Mouse (Mus musculus) T-helper 2 cell (primary cell): Measurements from ENCODE around the gene Clec4n.
"Not testable (repeated sequence)": the region's sequence is repeated elsewhere in the genome, so short reads cannot be mapped to it uniquely, and the experiment has no call there.

Experiments
- in situ Hi-C: fragments of 300-600 bp; cut with MboI, MseI; formaldehyde crosslinking; loops from one replicate; pipeline ENCODE4 v1.15.1; 2025; ENCODE audit warnings: high pct_unique_total_duplicates

Clec4n gene

DNA sequence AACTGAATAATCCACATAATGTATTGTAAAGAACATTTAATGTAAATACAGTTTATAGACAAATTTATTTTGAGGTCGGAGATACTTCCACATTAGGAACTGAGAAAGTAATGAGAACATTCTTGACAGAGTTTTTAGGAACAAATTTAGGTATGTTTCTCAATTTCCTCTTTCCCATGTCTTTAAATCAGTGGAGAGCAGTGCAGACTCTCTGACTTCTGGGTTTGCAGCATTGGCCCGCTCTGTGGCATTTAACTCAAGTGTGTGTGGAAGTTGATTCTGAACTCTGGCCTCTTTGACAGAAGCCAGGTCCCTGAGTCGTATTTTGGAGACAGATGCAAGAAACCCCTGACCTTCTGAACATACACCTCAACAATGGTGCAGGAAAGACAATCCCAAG is at the start of gene Clec4n:
Clec4n (plus strand) TSS at position 200 of the 400 bp plus-strand sequence.
- in situ Hi-C loops: no loop called here

DNA sequence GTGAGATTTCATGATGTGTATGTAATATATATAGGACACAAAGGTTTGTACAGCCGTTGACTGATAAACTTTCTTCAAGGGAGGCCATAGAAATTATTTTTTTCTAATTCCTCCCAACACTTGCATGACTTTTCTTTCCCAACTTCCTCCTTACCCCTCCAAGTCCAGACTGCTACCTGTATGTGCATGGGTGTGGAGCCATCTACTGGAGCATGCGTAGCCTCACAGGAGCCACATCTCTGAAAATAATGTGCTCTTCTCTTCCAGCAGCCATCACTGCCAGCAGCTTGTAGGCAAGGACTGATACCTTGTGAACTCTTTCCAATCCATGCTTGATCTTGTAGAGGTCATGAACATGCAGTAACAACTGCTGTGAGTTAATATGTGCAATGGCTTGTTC is 44.8 kb upstream of the Clec4n start:
- in situ Hi-C loops: not testable (repeated sequence)

DNA sequence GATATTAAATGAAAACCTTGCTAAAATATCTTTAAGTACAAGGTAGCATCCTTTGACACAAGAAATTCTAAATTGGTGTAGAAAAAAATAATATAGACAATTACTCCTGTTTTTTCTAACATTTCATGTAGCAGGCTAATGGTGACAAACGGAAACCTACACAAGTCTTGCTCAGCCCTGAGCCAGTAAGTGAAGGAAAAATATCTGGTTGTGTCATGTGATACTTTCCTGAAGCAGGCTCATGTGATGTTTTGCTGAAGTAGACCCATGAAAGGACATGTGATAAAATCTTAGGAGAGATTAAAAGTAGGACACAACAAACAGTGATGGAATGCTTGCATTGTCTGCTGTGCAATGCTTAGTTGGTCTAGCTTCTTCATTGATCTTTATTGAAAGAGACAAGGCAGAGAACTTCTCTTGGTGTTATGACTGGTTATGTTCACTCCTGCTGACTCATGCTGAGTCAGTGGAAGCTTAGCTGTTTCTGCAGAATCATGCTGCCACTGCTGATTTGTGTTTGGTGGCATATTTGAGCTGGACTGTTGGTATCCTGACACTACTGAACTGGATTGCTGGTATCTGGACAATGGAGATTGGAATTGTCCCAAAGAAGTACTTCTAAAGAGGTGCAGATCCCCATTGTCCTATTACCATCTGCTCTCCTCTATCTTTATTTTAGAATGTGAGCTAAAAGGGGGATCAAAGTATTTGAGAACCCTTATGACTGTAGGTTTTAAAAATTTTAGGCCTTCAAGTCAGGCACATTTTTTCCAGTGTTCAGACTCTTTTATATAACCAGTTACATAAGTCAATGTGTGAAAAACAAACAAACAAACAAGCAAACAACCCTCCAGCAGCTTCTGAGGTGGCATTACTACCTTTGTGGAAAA is 22.2 kb upstream of the Clec4n start:
- in situ Hi-C loops: no loop called here

DNA sequence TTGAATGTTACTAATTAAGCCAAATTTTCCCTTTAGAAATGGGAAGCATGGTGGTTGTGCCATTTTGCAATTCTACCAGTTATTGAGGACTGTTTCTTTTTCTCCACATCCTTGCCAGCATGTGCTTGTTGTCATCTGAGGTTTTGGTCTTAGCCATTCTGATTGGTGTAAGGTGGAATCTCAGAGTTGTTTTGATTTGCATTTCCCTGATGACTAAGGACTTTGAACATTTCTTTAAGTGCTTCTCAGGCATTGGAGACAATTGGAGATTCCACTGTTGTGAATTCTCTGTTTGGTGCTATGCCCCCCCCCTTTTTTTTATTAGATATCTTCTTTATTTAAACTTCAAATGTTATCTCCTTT is 21.6 kb upstream of the Clec4n start:
- in situ Hi-C loops: not testable (repeated sequence)

DNA sequence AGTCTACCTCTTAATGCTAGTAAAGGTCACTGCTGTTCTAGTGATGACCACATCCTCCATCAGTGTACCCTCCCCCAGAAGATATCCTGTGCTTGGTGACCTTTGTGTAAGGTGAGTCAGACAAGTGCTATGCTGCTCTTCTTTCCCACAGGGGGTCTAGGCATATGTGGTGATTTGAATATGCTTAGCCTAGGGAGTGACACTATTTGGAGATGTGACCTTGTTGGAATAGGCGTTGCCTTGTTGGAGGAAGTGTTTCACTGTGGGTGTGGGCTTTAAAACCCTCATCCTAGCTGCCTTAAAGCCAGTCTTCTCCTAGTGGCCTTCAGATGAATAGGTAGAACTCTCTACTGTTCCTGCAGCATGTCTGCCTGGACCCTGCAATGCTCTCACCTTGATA is 17.9 kb upstream of the Clec4n start:
- in situ Hi-C loops: no loop called here

DNA sequence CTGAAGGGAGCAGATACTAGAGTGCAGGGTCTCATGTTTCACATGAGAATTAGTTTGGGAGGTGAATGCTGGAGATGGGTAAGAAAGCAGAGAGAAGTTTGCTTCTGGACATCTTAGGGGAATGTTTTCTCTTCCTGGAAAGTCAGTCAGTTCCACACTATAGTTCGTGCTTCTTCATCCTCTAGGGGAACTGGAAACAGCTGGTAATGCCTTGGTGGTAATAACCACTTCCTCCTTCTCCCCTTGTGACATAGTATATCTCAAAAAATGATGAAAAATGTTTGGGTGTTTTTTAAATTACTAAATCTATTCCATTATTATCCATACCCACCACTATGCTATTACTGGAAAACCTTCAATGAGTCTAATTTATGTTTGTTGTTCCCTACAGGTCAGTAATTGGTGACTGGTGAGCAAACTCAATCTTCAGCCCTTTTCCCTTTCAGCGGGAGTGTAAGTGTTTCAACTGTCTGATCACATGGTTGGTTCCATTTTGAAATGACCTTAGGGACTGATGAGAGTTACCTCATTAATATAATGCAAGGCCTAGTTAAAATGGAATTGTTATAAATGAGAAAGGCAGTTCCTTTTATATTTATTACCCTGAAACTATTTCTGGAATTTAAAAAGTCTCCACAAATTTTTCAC is 2.0 kb upstream of the Clec4n start:
- in situ Hi-C loops: no loop called here

DNA sequence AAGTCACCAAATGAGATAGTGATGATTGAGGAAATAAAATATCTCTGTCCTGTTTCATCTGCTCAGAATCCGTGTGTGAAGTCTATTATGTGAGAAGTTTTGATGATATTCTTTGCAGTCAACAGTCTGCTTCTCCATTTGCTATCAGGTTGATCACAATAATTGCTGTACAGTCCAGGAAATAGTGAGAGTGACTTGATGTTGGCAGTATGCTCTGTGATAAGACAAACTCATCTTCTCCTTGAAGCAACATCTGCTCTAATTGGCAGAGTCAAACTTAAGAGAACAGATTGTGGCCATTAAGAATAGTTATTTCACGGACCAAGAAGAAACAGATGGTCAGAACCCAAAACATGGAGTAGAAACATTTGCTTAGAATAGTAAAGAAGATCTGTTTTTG is 1.5 kb downstream of the Clec4n start:
- in situ Hi-C loops: no loop called here

DNA sequence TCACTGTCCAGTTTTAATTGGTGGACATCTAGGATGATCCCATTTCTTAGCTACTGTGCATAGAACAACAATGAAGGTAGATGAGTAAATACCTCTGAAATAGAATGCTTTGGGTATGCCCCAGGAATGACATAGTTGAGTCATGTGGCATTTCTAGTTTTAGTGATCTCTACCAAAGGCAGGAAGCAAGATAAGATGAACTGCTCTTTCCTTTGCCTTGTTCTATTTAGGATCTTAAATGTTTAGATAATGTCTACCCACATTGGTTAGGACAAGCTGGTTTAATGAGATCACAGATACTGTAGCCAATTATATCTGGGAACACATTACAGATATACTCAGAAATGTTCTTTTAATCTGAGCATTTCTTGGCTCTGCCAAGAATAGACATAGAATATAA is 7.9 kb downstream of the Clec4n start:
- in situ Hi-C loops: no loop called here

DNA sequence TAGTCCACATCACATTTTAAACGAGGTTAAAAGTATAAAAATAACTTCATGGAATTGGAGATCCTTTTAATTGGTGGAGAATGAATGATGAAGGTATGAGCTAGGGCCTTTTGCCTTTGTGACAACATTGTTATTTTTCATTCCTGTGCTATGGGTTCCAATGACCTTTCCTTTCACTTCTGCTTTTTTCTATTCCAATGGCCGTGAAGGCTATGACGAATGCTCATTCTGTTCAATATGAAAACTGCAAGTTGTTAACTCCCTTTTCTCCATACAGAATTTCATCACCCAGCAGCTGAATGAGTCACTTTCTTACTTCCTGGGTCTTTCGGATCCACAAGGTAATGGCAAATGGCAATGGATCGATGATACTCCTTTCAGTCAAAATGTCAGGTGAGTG is 14.6 kb downstream of the Clec4n start:
- in situ Hi-C loops: no loop called here

DNA sequence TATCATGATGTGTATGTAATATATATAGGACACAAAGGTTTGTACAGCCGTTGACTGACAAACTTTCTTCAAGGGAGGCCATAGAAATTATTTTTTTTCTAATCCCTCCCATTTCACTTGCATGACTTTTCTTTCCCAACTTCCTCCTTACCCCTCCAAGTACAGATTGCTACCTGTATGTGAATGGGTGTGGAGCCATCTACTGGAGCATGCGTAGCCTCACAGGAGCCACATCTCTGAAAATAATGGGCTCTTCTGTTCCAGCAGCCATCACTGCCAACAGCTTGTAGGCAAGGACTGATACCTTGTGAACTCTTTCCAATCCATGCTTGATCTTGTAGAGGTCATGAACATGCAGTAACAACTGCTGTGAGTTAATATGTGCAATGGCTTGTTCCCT is 19.2 kb downstream of the Clec4n start:
- in situ Hi-C loops: not testable (repeated sequence)

DNA sequence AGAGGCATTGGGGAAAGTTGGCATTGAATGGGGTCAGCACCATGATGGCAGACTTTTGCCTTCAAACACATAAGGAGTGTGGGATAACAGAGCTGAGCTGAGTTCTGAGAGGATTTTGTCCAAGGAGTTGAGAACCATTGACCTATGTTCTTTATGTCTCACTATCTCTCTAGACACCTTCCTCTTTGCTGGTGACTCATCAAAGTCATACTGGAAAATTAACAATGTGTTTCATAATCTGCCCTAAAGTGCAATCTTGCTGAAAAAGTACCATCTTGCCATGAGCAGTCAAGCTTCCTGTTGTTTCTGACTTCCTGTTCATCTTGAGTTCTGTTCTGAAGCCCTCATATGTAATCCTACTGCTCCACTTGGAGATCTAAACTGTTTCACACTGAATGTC is 23.1 kb downstream of the Clec4n start:
- in situ Hi-C loops: no loop called here

DNA sequence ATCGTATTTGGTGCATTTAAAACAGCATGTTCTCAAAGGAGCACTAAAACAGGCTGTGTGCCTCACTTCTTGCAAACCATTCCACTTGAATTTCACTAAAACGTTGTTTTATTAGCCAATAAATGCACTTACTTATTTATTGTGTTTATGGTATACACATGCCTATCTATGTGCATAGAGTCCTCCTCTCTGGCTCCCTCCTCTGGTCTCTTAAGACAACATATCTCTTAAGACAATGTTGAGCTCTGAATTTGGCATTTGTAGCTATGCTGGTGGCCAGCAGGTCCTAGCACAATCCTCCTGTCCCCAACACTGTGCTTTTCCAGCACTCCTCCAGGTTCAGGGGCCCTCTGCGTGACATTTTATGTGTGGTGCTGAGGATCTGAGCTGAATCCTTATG is 29.3 kb downstream of the Clec4n start:
- in situ Hi-C loops: no loop called here

DNA sequence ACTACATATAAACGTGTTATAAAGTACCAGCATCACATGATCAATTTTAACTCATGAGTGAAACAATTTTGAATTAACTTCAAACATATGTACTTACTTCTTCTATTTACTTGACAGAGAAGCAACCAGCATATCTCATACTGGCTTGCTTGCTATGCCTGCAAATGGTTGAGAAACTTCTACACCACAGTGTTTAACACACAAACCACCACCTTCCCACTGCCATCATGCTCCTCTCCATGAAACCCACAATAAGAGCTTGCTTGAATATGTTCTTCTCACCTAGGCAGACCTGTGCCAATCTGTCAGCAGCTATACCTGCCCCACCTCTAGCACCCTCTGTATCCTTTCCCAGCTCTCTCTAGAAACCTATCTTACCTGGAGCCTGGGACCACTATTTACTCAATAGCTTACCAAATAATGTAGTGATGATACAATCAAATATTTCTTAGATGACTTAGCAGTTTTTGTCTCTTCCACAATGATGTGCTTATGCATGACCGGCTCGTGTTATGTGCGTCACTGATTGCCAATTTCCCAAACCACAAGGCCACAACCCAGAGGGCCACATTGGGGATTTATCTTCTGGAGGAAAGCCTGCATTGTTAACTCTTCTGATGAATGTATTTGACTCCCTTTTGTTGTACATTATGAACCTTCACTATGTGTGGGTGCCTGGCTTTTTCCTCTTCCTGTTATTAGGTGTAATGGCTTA is 30.4 kb downstream of the Clec4n start:
- in situ Hi-C loops: no loop called here

DNA sequence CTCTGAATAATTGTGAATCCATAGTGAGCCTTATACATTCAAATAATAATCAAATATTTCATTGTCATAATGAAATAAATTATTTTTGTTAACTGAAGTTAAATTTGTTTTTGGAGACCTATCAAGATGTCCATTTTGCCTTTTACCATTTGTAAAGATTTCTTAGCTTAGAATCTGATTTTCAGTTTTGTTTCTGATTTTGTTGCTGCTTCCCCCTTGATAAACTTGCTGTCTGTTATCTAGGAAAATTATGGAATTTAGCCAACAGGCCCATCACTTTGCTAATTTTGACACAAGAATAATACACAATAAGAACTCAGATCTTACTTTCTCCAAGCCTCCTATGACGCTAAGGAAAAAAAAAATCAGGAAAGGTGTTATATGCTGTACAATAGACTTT is 31.2 kb downstream of the Clec4n start:
- in situ Hi-C loops: no loop called here

DNA sequence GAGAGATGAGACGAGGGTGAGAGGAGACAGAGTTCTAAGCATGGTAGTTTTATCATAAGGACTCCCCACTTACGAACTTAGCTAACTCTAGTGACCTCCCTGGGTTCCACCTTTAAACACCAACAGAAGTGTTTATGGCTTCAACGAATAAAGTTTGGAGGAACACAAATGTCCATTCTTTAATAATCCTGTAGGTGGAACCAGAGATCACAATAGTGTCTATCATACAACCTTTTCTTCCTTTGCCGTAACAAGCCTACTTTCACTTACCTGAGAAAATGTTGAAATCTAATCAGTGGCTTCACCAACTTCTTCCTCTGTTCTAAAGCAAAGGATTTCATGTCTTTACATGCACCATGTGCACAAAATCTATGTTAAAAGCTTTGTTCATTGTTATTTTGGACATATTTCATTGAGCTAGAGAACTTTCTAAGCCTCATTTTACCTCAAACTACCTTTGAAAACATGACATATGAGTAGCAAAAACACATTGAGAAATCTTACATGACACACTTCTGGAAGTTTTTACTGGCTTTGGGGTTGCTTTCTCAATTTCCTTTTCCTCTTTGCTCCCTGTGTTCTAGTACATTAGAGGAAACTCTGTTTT is 32.0 kb downstream of the Clec4n start, which contains the start of gene Clec4d:
Clec4d (plus strand) TSS at position 557 of the 607 bp plus-strand sequence.
- in situ Hi-C loops: no loop called here

DNA sequence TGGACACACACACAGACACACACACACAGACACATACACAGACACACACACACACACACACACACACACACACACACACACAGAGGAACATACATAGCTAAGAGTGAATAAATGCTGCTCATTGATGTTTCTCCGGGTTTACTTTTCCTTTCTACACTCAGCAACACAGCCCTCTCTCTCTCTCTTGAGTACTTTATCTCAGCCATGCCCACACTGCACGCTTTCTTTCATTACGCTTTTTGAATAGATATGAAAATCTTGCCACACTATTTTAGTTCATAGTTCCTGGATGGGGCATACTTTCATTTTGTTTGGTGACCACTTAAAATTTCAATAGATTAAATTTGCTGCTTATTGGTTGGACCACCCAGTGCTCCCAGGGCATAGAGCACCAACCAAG is 34.6 kb downstream of the Clec4n start:
- in situ Hi-C loops: no loop called here

DNA sequence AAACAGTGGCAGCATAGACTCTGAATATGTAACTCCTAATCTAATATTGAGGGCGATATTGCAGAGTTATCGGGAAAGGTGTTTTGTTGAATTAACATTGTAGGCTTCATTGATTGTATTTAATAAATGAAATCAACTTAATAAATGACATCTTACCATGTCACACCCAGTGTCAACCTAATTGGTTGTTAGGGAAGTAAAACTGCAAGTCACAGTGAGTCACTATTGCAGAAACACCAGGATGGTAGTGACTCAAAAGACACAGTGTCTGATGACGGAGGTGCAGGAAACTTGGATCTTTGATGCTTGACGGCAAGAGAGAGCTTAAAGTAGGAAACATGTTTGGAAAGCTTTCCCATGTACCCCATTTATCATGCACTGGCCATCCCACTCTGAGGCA is 36.2 kb downstream of the Clec4n start:
- in situ Hi-C loops: no loop called here

DNA sequence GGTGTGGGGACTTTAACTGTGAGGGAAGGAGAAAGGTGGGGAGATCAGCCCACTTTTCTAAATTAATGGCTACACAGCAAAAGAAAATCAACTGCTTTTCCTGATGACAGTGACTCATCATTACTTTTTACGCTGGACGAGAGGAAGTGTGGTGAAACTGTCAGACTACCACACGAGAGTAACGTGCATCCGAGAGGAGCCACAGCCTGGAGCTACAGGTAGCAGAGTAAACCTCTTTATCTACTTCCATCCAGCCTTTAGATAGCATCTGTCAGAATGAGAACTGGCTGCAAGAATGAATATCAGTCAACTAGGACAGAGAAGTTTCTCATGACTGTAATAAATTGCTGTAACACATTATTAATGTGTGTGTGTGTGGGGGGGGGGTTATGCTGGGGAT is 37.3 kb downstream of the Clec4n start:
- in situ Hi-C loops: no loop called here

DNA sequence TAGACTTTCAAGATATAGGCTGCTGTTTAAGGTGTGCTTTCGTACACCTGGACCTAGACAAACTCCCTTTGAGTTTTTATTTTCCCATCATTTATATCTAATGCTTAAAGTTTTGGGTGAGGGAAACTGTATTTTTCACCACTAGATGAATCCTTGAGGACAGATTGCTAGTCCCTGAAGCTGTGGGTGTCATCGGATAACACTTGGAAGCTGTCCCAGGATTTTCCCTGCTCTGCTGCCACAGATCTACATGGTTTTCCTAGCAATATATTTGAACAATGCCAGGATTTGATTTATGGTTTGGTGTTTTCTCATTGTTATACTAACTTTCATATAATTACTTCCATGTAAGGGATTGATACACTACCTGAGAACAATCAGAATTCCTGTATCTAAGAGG is 49.8 kb downstream of the Clec4n start:
- in situ Hi-C loops: loop anchor here (25.0 kb wide), 1 partner anchor 617 kb away; no protein-coding TSS in a partner anchor

DNA sequence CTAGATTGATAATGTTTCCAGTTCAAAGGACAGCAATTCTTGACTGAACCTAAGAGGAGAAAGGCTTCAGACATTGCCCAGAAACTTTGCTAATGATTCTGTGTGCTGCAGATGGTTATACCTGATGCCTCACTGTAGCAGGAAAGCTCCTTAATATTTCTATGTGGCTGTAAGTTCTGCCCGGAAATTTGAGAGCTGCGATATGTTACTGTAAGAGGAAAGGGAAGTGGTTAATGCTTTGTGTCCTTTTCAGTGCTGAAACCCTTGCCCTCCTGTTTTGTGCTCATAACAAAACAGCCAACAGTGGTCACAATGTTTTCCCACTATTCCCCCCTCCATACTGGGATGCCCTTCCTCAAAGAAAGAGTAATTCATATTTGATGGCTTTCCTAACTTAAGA is 56.7 kb downstream of the Clec4n start:
- in situ Hi-C loops: loop anchor here (25.0 kb wide), 1 partner anchor 624 kb away; no protein-coding TSS in a partner anchor

DNA sequence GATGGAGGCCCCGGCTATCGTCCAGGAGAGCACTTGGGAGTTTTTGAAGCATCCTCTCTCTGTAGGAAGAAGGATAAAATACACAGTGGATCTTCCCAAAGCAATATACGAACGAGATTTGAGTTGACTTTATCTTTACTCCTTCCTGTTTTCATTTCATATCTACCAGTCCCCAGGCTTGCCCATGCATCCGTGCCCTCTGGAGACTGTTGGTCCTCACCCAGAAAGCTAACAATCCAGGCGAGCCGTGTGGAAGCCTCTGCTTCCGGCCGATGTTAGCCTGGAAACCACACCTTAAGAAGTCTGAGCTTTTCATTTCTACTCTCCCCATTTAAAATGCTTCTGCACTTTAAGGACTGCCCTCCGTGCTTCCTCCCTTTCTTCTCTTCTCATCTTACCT is 59.3 kb downstream of the Clec4n start:
- in situ Hi-C loops: loop anchor here (25.0 kb wide), 1 partner anchor 627 kb away; no protein-coding TSS in a partner anchor

DNA sequence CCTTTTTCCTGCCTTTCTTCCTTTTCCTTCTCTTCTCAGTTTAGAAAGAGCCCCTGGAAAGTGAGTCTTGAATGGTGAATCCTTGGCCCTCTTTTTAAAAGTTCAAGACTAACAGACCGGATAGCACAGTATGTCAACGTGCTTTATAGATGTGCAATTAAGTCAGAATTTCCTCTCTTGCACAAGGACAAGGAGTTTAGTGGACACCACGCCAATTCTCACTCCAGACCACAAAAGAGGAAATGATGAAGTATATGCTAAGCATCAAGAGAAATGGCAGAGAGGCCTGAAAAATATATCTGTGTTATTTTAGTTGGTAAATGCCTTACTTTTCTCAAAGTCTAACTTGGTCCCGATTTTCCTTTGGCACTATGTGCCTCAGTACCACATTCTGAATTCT is 60.1 kb downstream of the Clec4n start, which contains the start of gene Clec4e:
Clec4e (minus strand) TSS at position 118 of the 400 bp plus-strand sequence.
- in situ Hi-C loops: loop anchor here (25.0 kb wide), 1 partner anchor 627 kb away; no protein-coding TSS in a partner anchor
